Comparison of ENCODE assay signal across 10 mouse cellular contexts in the genomic region with DNA sequence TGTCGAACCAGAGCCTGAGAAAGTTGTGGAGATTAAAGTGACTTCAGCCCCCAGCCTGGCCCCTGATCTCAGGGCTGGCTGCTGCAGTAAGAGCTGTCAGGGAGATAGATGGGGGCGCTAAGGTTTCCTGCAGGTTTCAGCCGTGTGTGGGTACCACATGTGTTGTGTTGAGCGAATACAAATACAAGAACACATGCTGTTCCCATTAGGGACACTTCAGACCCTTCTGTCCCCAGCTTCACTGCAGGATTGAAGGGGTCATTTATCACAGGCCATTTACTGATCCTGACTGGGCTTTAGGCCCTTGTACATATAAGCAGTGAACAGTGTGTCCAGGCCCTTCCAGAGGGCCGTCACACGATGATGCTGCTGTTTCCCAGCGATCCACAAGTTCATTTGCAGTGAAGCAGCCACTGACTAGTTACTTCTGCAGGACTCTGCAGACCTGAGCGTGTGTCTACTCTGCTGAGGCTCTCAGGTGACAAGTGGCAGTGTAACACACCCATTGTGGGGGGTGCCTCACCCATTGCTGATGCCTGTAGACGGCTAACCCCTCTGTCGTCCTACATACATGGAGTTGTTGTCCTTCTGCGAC.
DNase-seq lines count a peak whose midpoint lies in the region; ATAC-seq and TF ChIP-seq lines count a peak whose summit lies in the region.
"Had no signal": no experiment of that assay in that cellular context is flagged by ENCODE, and none has a peak within 500 bp of the region (broad histone marks: within the 10 kb centered on the region; RNA-seq: fewer than 3 reads in every experiment).

No protein-coding gene starts in this region.

- no peak for TF ChIP-seq CTCF in forebrain, postnatal 0 days (IDR thresholded peaks at IDR 0.05; ENCODE audit: low read depth)
- no peak for TF ChIP-seq CTCF in liver, adult 2 months (IDR thresholded peaks at IDR 0.05; ENCODE audit: low read depth, low read length)
- no peak for TF ChIP-seq CTCF in hindbrain, postnatal 0 days (IDR thresholded peaks at IDR 0.05; ENCODE audit: low read depth)

- no peak overlapping the region for H3K4me2 ChIP-seq in forebrain, postnatal 0 days (ENCODE audit: low read depth)
- no peak overlapping the region for H3K4me2 ChIP-seq in hindbrain, postnatal 0 days (ENCODE audit: low read depth, low read length)
- H3K4me2 ChIP-seq in neural tube, embryonic 13.5 days: 0 out of 2 replicates have a peak overlapping the region, but pooled peaks have one; percentile 17

- no peak overlapping the region for H3K9ac ChIP-seq in forebrain, postnatal 0 days
- H3K9ac ChIP-seq in liver, adult 2 months (ENCODE audit: low read depth, low read length): no peak overlapping the region
- H3K9ac ChIP-seq in hindbrain, postnatal 0 days (replicated peaks; ENCODE audit: low read length): no peak overlapping the region
- no peak overlapping the region for H3K9ac ChIP-seq in neural tube, embryonic 13.5 days

- H3K27ac ChIP-seq in forebrain, embryonic 10.5 days: peak overlapping the region; percentile 35
- H3K27ac ChIP-seq in forebrain, postnatal 0 days (ENCODE audit: low read depth, low read length): no peak overlapping the region
- 0 out of 2 replicates have a peak overlapping the region, but pooled peaks have one; percentile 38 for H3K27ac ChIP-seq in liver, adult 2 months (replicated peaks; ENCODE audit: insufficient read depth, low read depth, low read length)
- peak overlapping the region; percentile 51; the same call in 1 of the 2 replicates for H3K27ac ChIP-seq in hindbrain, postnatal 0 days
- peak overlapping the region; percentile 85 for H3K27ac ChIP-seq in neural tube, embryonic 13.5 days (replicated peaks)

- H3K9me3 ChIP-seq in forebrain, embryonic 10.5 days: no peaks in the 10 kb centered on the region
- no peaks in the 10 kb centered on the region for H3K9me3 ChIP-seq in forebrain, postnatal 0 days (ENCODE audit: low read length)
- no peaks in the 10 kb centered on the region for H3K9me3 ChIP-seq in hindbrain, postnatal 0 days (ENCODE audit: low read length)
- no peaks in the 10 kb centered on the region for H3K9me3 ChIP-seq in neural tube, embryonic 13.5 days

- no peak for ATAC-seq in forebrain, postnatal 0 days
- peak; percentile 35; the same call in 1 of the 2 replicates for ATAC-seq in hindbrain, postnatal 0 days
- ATAC-seq in neural tube, embryonic 13.5 days (ENCODE audit: low read depth): peak; percentile 22; the same call in 1 of the 2 replicates
- no peak for ATAC-seq in frontal cortex, adult (ENCODE audit: low TSS enrichment)

- H3K4me3 ChIP-seq in forebrain, embryonic 10.5 days: no peak overlapping the region
- no peak overlapping the region for H3K4me3 ChIP-seq in forebrain, postnatal 0 days (ENCODE audit: low read depth, low read length)
- no peak overlapping the region for H3K4me3 ChIP-seq in liver, adult 2 months (ENCODE audit: insufficient read depth, low read depth, low read length)
- H3K4me3 ChIP-seq in hindbrain, postnatal 0 days (ENCODE audit: low read length): no peak overlapping the region
- no peak overlapping the region for H3K4me3 ChIP-seq in neural tube, embryonic 13.5 days

- no peak for TF ChIP-seq POLR2A in liver, adult 2 months (IDR thresholded peaks at IDR 0.05; ENCODE audit: extremely low read depth, insufficient read depth, low read length)

- H3K27me3 ChIP-seq in forebrain, embryonic 10.5 days (ENCODE audit: poor library complexity, severe bottlenecking): no peaks in the 10 kb centered on the region
- no peaks in the 10 kb centered on the region for H3K27me3 ChIP-seq in forebrain, postnatal 0 days (ENCODE audit: insufficient read depth, low read length)
- no peaks in the 10 kb centered on the region for H3K27me3 ChIP-seq in liver, adult 2 months (ENCODE audit: control insufficient read depth, insufficient read depth, low read length)
- no peaks in the 10 kb centered on the region for H3K27me3 ChIP-seq in hindbrain, postnatal 0 days (ENCODE audit: insufficient read depth, low read length)
- H3K27me3 ChIP-seq in neural tube, embryonic 13.5 days: no peaks in the 10 kb centered on the region

- H3K36me3 ChIP-seq in forebrain, embryonic 10.5 days (replicated peaks): no peaks in the 10 kb centered on the region
- H3K36me3 ChIP-seq in forebrain, postnatal 0 days (ENCODE audit: insufficient read depth): no peaks in the 10 kb centered on the region
- no peaks in the 10 kb centered on the region for H3K36me3 ChIP-seq in liver, adult 2 months (ENCODE audit: control insufficient read depth, insufficient read depth, low read length)
- no peaks in the 10 kb centered on the region for H3K36me3 ChIP-seq in hindbrain, postnatal 0 days (ENCODE audit: insufficient read depth, low read length)
- no peaks in the 10 kb centered on the region for H3K36me3 ChIP-seq in neural tube, embryonic 13.5 days

- intact Hi-C loops in left cerebral cortex, postnatal 10 days (cut with DNase I): no loop called here

- no peaks in the 10 kb centered on the region for H3K79me2 ChIP-seq in liver, adult 2 months (ENCODE audit: control insufficient read depth, insufficient read depth, low read length)

- no peak for DNase-seq in forebrain, embryonic 10.5 days (ENCODE audit: extremely low spot score, low spot score)
- no peak for DNase-seq in forebrain, postnatal 0 days
- DNase-seq in liver, adult 2 months (ENCODE audit: extremely low read depth, low read depth, low spot score): no peak
- no peak for DNase-seq in liver
- DNase-seq in hindbrain, postnatal 0 days (ENCODE audit: low spot score): peak; percentile 46
- DNase-seq in left cerebral cortex, postnatal 10 days (ENCODE audit: extremely low spot score in 1 of 2, low spot score in 2 of 2): no peak
- DNase-seq: kidney, adult 18-20 months; thymus, postnatal 36 days had no signal

- 56% methylated on average over 11 of the region's 11 CpGs for WGBS in forebrain, embryonic 10.5 days
- WGBS in forebrain, postnatal 0 days: 56% methylated on average over 11 of the region's 11 CpGs
- WGBS in liver, adult 2 months: 71% methylated on average over 11 of the region's 11 CpGs
- WGBS in hindbrain, postnatal 0 days: 38% methylated on average over 11 of the region's 11 CpGs
- 21% methylated on average over 11 of the region's 11 CpGs for WGBS in neural tube, embryonic 13.5 days

- peaks cover 59% of the 10 kb centered on the region for H3K4me1 ChIP-seq in forebrain, embryonic 10.5 days
- H3K4me1 ChIP-seq in forebrain, postnatal 0 days (ENCODE audit: insufficient read depth): peaks cover 27% of the 10 kb centered on the region
- peaks cover 2% of the 10 kb centered on the region; the same call in 1 of the 2 replicates for H3K4me1 ChIP-seq in liver, adult 2 months (ENCODE audit: control insufficient read depth, insufficient read depth, low read length)
- H3K4me1 ChIP-seq in hindbrain, postnatal 0 days (ENCODE audit: insufficient read depth, low read length): peaks cover 28% of the 10 kb centered on the region
- peaks cover 71% of the 10 kb centered on the region for H3K4me1 ChIP-seq in neural tube, embryonic 13.5 days (replicated peaks)

Comparison
In these comparisons a context has a peak if more than half of its experiments do, and no peak if none do; other contexts are left out.
1. ATAC-seq: peak in hindbrain, postnatal 0 days (single experiment) and neural tube, embryonic 13.5 days (single experiment); none in forebrain, postnatal 0 days (single experiment) and frontal cortex, adult (single experiment).